Mouse (Mus musculus) induced T-regulatory cell, adult 2 months (primary cell): Measurements from ENCODE around the gene Eml1.
"Not testable (repeated sequence)": the region's sequence is repeated elsewhere in the genome, so short reads cannot be mapped to it uniquely, and the experiment has no call there.

ENCODE experiments used
- DNase-seq: peaks from one replicate; pipeline ENCODE4 v3.0.0-alpha.2; 2012; ENCODE audit warnings: low read depth

The Eml1 gene

GRCm38 (mm10) chr12:108474440-108474839 is 103.7 kb downstream of the Eml1 start:
- DNase-seq, result no peak

GRCm38 (mm10) chr12:108478714-108479113 is 108.0 kb downstream of the Eml1 start:
- no peak for DNase-seq

- no peak for DNase-seq
These were observed 110.1 kb downstream of the Eml1 start for GRCm38 (mm10) chr12:108480704-108481365.

GRCm38 (mm10) chr12:108489076-108489475 is 118.3 kb downstream of the Eml1 start:
- no peak for DNase-seq

GRCm38 (mm10) chr12:108489741-108490140 is 119.0 kb downstream of the Eml1 start:
- DNase-seq, result no peak

- DNase-seq, result no peak
These were observed 119.6 kb downstream of the Eml1 start for GRCm38 (mm10) chr12:108490336-108490735.

- DNase-seq, result no peak
These were observed 120.2 kb downstream of the Eml1 start for GRCm38 (mm10) chr12:108490954-108491353.

GRCm38 (mm10) chr12:108494011-108494541 is 123.3 kb downstream of the Eml1 start:
- peak; percentile 70 for DNase-seq

GRCm38 (mm10) chr12:108495455-108496235 is 124.9 kb downstream of the Eml1 start:
- no peak for DNase-seq

- no peak for DNase-seq
These were observed 132.3 kb downstream of the Eml1 start for GRCm38 (mm10) chr12:108503064-108503463.

- no peak for DNase-seq
These were observed 132.8 kb downstream of the Eml1 start for GRCm38 (mm10) chr12:108503582-108503981.

GRCm38 (mm10) chr12:108505846-108506245 is 135.1 kb downstream of the Eml1 start:
- DNase-seq, result no peak

- DNase-seq, result not testable (repeated sequence)
These were observed 136.3 kb downstream of the Eml1 start for GRCm38 (mm10) chr12:108507046-108507445.

- DNase-seq, result no peak
These were observed 139.8 kb downstream of the Eml1 start for GRCm38 (mm10) chr12:108510571-108510970.

- DNase-seq, result peak; percentile 50
These were observed 140.3 kb downstream of the Eml1 start for GRCm38 (mm10) chr12:108511009-108511408.

- no peak for DNase-seq
These were observed 144.7 kb downstream of the Eml1 start for GRCm38 (mm10) chr12:108515464-108515863.

- no peak for DNase-seq
These were observed 148.6 kb downstream of the Eml1 start for GRCm38 (mm10) chr12:108519374-108519773.

- peak; percentile 77 for DNase-seq
These were observed 158.5 kb downstream of the Eml1 start for GRCm38 (mm10) chr12:108529214-108529613.

- no peak for DNase-seq
These were observed 163.7 kb downstream of the Eml1 start for GRCm38 (mm10) chr12:108534484-108534883.

GRCm38 (mm10) chr12:108536461-108536860 is 165.7 kb downstream of the Eml1 start:
- DNase-seq, result peak; percentile 45

- DNase-seq, result peak; percentile 61
These were observed 170.3 kb downstream of the Eml1 start for GRCm38 (mm10) chr12:108541088-108541487.

- no peak for DNase-seq
These were observed 175.9 kb downstream of the Eml1 start for GRCm38 (mm10) chr12:108546508-108547153.
